Mouse (Mus musculus) kidney, embryonic 16.5 days (tissue): Measurements from ENCODE around the gene Olfr99. TPM values are rescaled to one million over a fixed set of nuclear protein-coding genes. Genes with fewer than 3 reads are reported as not detected.
A peak's percentile ranks its signal among the peaks of the same experiment; 100 is the strongest.
"Not testable (repeated sequence)": the region's sequence is repeated elsewhere in the genome, so short reads cannot be mapped to it uniquely, and the experiment has no call there.

Source experiments
- ATAC-seq: fragments of 200-750 bp; cut with Nextera tagmentation; 2 replicates; pipeline ENCODE4 v1.8.0; 2017; ENCODE audit warnings: moderate TSS enrichment; ENCODE audit not compliant: low FRiP score, low TSS enrichment
- H3K27ac ChIP-seq: fragments of 300-500 bp; sonication (generic); 2 replicates; pipeline ENCODE4 v1.5.1; 2014; ENCODE audit warnings: low read length
- H3K27me3 ChIP-seq: fragments of 300-500 bp; sonication (generic); 2 replicates; pipeline ENCODE4 v1.6.1; 2014; ENCODE audit warnings: low read length, control low read depth, mixed read lengths; ENCODE audit not compliant: insufficient read depth
- H3K36me3 ChIP-seq: fragments of 300-500 bp; sonication (generic); 2 replicates; pipeline ENCODE4 v1.6.1; 2014; ENCODE audit warnings: low read length, control low read depth, mixed read lengths; ENCODE audit not compliant: insufficient read depth
- H3K4me1 ChIP-seq: fragments of 300-500 bp; sonication (generic); 2 replicates; pipeline ENCODE4 v1.6.1; 2014; ENCODE audit warnings: low read length, control low read depth, mixed read lengths; ENCODE audit not compliant: insufficient read depth
- H3K4me2 ChIP-seq: fragments of 300-500 bp; sonication (generic); replicated peaks from 2 replicates; pipeline ENCODE4 v1.6.1; 2014; ENCODE audit warnings: low read depth, low read length
- H3K4me3 ChIP-seq: fragments of 300-500 bp; sonication (generic); 2 replicates; pipeline ENCODE4 v1.5.1; 2014; ENCODE audit warnings: mild to moderate bottlenecking, low read length
- H3K9ac ChIP-seq: fragments of 300-500 bp; sonication (generic); replicated peaks from 2 replicates; pipeline ENCODE4 v1.6.1; 2014; ENCODE audit warnings: low read length
- H3K9me3 ChIP-seq: fragments of 300-500 bp; sonication (generic); 2 replicates; pipeline ENCODE4 v1.6.1; 2016; ENCODE audit warnings: low read length, control low read depth
- WGBS: fragments of 180-500 bp; shearing (Covaris S2); extraction: QIAGEN DNeasy Blood & Tissue Kit; methylation state at CpG from one replicate; pipeline ENCODE4 v1.1.7; 2014; 5-methylcytosine and 5-hydroxymethylcytosine counted together
- polyA plus RNA-seq: library from polyadenylated mRNA; unstranded; fragments of >200 nt; fragmentation: Nextera tagmentation; extraction: Ambion mirVana; gene quantifications from 2 replicates; pipeline ENCODE4 v1.2.1, GENCODE M21; 2015

The Olfr99 gene
- polyA plus RNA-seq, 1 experiment from 2014 or later: not detected

DNA sequence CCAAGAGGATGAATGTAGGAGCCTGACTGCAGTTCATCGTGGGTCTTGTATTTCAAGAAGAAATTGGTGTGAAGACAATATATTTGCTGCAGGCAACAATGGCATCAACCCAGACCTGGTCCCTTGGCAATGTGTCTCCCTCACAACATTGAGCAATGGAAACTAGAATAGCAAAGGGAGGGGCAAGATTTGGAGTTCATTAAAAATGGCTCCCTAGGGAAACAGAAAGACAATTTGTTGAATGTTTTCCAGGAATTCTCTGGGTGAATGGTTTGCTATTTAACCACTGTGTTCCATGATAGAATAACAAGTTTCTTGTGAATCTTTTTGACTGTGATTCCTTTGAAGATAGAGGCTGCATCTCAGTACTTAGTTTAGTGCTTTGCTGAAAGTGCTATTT, 19.6 kb downstream of the Olfr99 start, which contains the start of gene Olfr98:
Olfr98 (minus strand) TSS at position 124 of the 400 bp plus-strand sequence.
- H3K4me1 ChIP-seq: no peaks in the 10 kb centered on the region
- H3K27ac ChIP-seq: no peak within 1 kb of the TSS
- no peak within 1 kb of the TSS for H3K4me3 ChIP-seq
- H3K27me3 ChIP-seq: no peaks in the 10 kb centered on the region
- H3K4me2 ChIP-seq: no peak within 1 kb of the TSS
- WGBS: 92% methylated on average over 1 of the region's 1 CpGs
- no peaks in the 10 kb centered on the region for H3K36me3 ChIP-seq
- no peak for ATAC-seq
- H3K9me3 ChIP-seq: no peaks in the 10 kb centered on the region
- no peak within 1 kb of the TSS for H3K9ac ChIP-seq

DNA sequence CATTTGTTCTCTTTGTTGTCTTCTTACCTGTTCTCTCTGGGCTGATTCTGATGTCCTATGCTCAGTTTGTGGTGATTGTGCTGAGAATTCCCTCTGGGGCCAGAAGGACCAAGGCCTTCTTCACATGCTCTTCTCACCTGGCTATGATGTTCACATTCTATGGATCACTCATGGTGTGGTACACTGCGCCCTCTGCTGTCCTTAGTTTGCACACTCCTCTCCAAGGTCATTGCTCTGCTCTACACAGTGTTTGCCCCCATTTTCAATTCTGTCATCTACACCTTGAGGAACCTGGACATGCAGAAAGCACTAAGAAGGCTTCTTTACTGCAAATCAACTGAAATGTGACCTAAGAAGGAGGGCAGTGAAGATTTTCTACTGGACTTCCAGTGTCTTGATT, 32.7 kb downstream of the Olfr99 start:
- Histone ChIP-seq H3K4me2 (no peak overlapping the region), H3K9me3 (no peaks in the 10 kb centered on the region), H3K36me3 (no peaks in the 10 kb centered on the region), H3K27ac (no peak overlapping the region), H3K4me3 (no peak overlapping the region), H3K9ac (no peak overlapping the region), H3K4me1 (no peaks in the 10 kb centered on the region), H3K27me3 (no peaks in the 10 kb centered on the region)
- ATAC-seq: no peak
- WGBS: 21% methylated on average over 1 of the region's 1 CpGs

DNA sequence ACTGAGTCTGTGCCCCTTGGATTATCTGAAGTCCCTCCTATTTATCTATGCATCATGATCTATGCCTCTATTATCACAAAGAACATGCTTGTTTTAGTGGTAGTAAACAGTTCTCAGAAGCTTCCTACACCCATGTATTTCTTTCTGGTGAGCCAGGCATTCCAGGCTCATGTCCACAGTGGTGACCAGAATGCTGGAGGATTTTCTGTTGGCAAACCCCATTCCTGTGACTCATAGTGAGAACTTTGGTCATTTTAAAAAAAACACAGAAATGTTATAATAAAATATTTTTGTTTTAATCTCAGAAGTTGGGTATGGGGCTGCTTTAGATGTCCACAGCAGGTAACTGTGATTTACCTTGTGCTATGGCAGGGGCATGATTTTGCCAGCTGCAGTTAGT, 33.8 kb downstream of the Olfr99 start:
- H3K9me3 ChIP-seq: no peaks in the 10 kb centered on the region
- no peaks in the 10 kb centered on the region for H3K27me3 ChIP-seq
- H3K27ac ChIP-seq: no peak overlapping the region
- H3K9ac ChIP-seq: no peak overlapping the region
- no peaks in the 10 kb centered on the region for H3K36me3 ChIP-seq
- no peak for ATAC-seq
- H3K4me2 ChIP-seq: no peak overlapping the region
- no peaks in the 10 kb centered on the region for H3K4me1 ChIP-seq
- H3K4me3 ChIP-seq: no peak overlapping the region

DNA sequence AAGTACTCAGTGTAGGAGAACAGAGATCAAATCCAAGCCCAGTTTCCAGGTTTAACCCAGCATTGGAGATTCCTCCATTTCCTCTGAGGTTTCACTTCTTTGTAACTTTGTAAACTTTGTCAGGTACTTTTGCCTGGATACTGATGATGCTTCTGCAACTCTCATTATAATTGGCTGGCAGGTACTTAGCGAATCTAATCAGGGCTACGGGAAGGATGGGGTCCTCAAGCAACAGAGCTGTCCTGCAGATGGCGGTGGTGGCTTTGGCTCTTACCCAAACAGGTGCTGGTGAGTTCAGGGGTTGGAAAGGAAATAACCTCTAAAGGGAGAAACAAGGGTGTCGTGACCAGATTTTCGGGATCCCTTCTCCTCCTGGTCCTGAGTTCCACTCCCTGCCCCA, 36.5 kb downstream of the Olfr99 start:
- H3K27me3 ChIP-seq: no peaks in the 10 kb centered on the region
- H3K9me3 ChIP-seq: no peaks in the 10 kb centered on the region
- H3K4me1 ChIP-seq: no peaks in the 10 kb centered on the region
- H3K36me3 ChIP-seq: no peaks in the 10 kb centered on the region
- no peak overlapping the region for H3K4me3 ChIP-seq
- no peak overlapping the region for H3K9ac ChIP-seq
- 23% methylated on average over 5 of the region's 5 CpGs for WGBS
- no peak overlapping the region for H3K4me2 ChIP-seq
- peak; percentile 54; the same call in 1 of the 2 replicates for ATAC-seq
- no peak overlapping the region for H3K27ac ChIP-seq

DNA sequence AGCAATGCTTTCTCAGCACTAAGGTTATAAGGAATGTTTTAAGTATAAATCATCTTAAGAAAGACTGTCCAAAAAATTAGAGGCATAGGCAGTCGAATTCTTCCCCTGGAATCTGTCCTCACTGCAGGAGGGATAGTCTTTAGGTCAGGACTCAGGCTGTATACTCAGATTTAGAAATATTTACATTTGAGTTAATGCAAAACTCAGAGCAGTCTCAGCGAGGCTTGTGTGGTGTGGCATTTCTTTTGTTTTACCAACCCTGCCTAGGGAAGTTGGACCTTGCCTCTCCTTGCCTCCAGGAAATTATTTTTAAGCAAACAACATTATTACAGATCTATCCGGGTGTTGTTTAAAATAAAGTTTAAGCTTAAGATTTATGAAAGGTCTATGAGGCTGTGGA, 41.1 kb downstream of the Olfr99 start:
- Histone ChIP-seq H3K4me1 (no peaks in the 10 kb centered on the region), H3K9ac (no peak overlapping the region), H3K27ac (no peak overlapping the region), H3K27me3 (no peaks in the 10 kb centered on the region), H3K36me3 (no peaks in the 10 kb centered on the region), H3K4me2 (no peak overlapping the region), H3K4me3 (no peak overlapping the region), H3K9me3 (no peaks in the 10 kb centered on the region)
- ATAC-seq: no peak
- WGBS: 51% methylated on average over 3 of the region's 3 CpGs

DNA sequence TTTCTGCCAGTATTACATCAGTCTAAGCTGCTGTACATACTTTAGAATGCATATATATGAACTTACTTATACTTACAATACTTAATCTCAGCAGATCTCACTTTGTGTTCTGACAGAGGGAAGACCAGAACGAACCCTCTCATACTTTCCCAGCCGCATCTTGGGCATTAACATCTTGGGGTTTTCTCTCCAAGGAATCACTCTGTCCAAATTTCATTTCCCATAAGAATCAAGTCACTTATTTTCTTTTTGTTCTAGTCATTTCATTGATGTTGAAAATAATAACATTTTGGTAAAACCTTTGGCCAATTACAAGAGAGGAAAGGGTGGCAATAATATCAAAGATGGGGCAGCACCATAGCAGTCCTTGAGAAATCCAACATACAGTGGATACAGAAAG, 46.0 kb downstream of the Olfr99 start, which contains the start of gene Olfr97:
Olfr97 (minus strand) TSS at position 101 of the 400 bp plus-strand sequence.
- WGBS: 76% methylated on average over 2 of the region's 2 CpGs
- not testable (repeated sequence) for H3K27me3 ChIP-seq, H3K9me3 ChIP-seq, H3K9ac ChIP-seq, H3K4me1 ChIP-seq, ATAC-seq, H3K4me3 ChIP-seq, H3K27ac ChIP-seq, H3K4me2 ChIP-seq, H3K36me3 ChIP-seq

Other genes with a start within 250 kb of the Olfr99 start
- gene Gabbr1, start 237.5 kb downstream of the Olfr99 start, polyA plus RNA-seq: 5.6 and 7.7 TPM in 2 replicates
- gene Olfr90, start 195.0 kb downstream of the Olfr99 start, polyA plus RNA-seq: not detected in 2 replicates
- not detected in 2 replicates for gene Olfr91, start 185.2 kb downstream of the Olfr99 start, polyA plus RNA-seq
- not detected in 2 replicates for gene Olfr92, start 163.4 kb downstream of the Olfr99 start, polyA plus RNA-seq
- not detected in 2 replicates for gene Olfr93, start 122.0 kb downstream of the Olfr99 start, polyA plus RNA-seq
- not detected in 2 replicates for gene Ubd, start 89.6 kb downstream of the Olfr99 start, polyA plus RNA-seq
- not detected in 2 replicates for gene Olfr94, start 82.5 kb downstream of the Olfr99 start, polyA plus RNA-seq
- not detected in 2 replicates for gene Olfr95, start 70.3 kb downstream of the Olfr99 start, polyA plus RNA-seq
- gene Olfr96, start 63.3 kb downstream of the Olfr99 start, polyA plus RNA-seq: not detected in 2 replicates
- gene Olfr97, start 46.1 kb downstream of the Olfr99 start, polyA plus RNA-seq: not detected in 2 replicates
- gene Olfr98, start 19.7 kb downstream of the Olfr99 start, polyA plus RNA-seq: not detected in 2 replicates
- 1.5 TPM in 2 replicates for gene H2-M3, start 13.2 kb downstream of the Olfr99 start, polyA plus RNA-seq
- gene Olfr101, start 20.9 kb upstream of the Olfr99 start, polyA plus RNA-seq: not detected in 2 replicates
- not detected in 2 replicates for gene Olfr102, start 33.6 kb upstream of the Olfr99 start, polyA plus RNA-seq
- not detected in 2 replicates for gene Olfr103, start 56.2 kb upstream of the Olfr99 start, polyA plus RNA-seq
- not detected in 2 replicates for gene Olfr104-ps, start 76.1 kb upstream of the Olfr99 start, polyA plus RNA-seq
- gene Olfr105-ps, start 95.6 kb upstream of the Olfr99 start, polyA plus RNA-seq: not detected in 2 replicates
- not detected in 2 replicates for gene Olfr106-ps, start 106.9 kb upstream of the Olfr99 start, polyA plus RNA-seq
- not detected in 2 replicates for gene Olfr107, start 115.8 kb upstream of the Olfr99 start, polyA plus RNA-seq
- gene Olfr108, start 162.0 kb upstream of the Olfr99 start, polyA plus RNA-seq: not detected in 2 replicates
- not detected in 2 replicates for gene Olfr109, start 175.5 kb upstream of the Olfr99 start, polyA plus RNA-seq
- not detected in 2 replicates for gene H2-M2, start 200.1 kb upstream of the Olfr99 start, polyA plus RNA-seq
- gene Olfr110, start 209.0 kb upstream of the Olfr99 start, polyA plus RNA-seq: not detected in 2 replicates
- not detected in 2 replicates for gene Olfr111, start 224.6 kb upstream of the Olfr99 start, polyA plus RNA-seq